ENCODE assay signal across 8 mouse cellular contexts in the genomic region with DNA sequence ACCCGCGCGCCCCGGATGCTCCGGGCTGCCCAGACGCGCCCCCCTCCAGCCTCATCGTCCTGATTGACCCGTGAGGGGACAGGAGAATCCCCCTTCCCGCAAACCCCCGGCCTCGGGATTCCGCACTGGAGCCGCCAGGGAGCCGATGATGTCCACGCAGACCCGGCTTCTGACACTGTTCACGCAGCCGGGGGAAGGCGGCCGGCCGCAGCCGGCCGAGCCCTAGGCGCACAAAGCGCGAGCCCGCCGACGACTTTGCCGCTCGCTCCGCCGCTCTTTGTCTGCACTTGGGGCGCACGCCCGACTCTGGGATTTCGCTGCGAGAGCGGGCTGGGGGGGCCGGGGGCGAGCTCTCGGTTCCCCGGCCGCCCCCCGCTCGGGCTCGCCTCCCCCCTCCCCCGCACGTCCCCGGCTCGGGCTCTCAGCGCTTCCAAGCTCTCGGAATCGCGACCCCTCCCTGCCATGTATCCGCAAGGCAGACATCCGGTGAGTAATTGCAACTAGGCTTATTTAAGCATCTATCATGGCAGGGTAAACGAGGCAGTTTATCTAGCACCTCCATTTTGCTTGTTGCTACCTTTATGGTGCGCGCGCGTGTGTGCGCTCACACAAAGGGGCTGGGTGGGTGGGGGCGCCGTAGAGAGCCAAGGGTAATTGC. TPM values are rescaled to one million over a fixed set of nuclear protein-coding genes. Genes with fewer than 3 reads are reported as not detected.
DNase-seq lines count a peak whose midpoint lies in the region; ATAC-seq lines count a peak whose summit lies in the region.

No protein-coding gene starts in this region.

- 0% methylated on average over 52 of the region's 66 CpGs for WGBS in kidney, embryonic 16.5 days
- 2% methylated on average over 33 of the region's 66 CpGs for WGBS in macrophage (ENCODE audit: missing documents)

- peak overlapping the region; percentile 95 for H3K4me3 ChIP-seq in kidney, embryonic 16.5 days (ENCODE audit: low read length)
- H3K4me3 ChIP-seq in macrophage (ENCODE audit: inconsistent target), result peak overlapping the region; percentile 60

- H3K9me3 ChIP-seq in kidney, embryonic 16.5 days (ENCODE audit: low read length), result no peaks in the 10 kb centered on the region

- ATAC-seq in kidney, embryonic 16.5 days (ENCODE audit: low FRiP score, low TSS enrichment), result no peak
- ATAC-seq in monocyte, adult 5-6 weeks (replicated peaks; ENCODE audit: insufficient number of reproducible peaks, low FRiP score, low TSS enrichment, poor library complexity, severe bottlenecking), result no peak

- peak overlapping the region; percentile 96 for H3K9ac ChIP-seq in kidney, embryonic 16.5 days (replicated peaks; ENCODE audit: low read length)

- peak overlapping the region; percentile 93 for H3K4me2 ChIP-seq in kidney, embryonic 16.5 days (replicated peaks; ENCODE audit: low read depth, low read length)

- H3K27ac ChIP-seq in kidney, embryonic 16.5 days (ENCODE audit: low read length), result peak overlapping the region; percentile 95
- peak overlapping the region; percentile 65 for H3K27ac ChIP-seq in macrophage

- no peaks in the 10 kb centered on the region for H3K27me3 ChIP-seq in kidney, embryonic 16.5 days (ENCODE audit: insufficient read depth, low read length)

- peaks cover 69% of the 10 kb centered on the region for H3K4me1 ChIP-seq in kidney, embryonic 16.5 days (ENCODE audit: insufficient read depth, low read length)

- peaks cover 45% of the 10 kb centered on the region for H3K79me2 ChIP-seq in macrophage (ENCODE audit: inconsistent target)

- peak; percentile 63 for DNase-seq in 3T3-L1 (ENCODE audit: low read depth, low spot score)
- DNase-seq in CD8-positive naive resting alpha-beta T cell, adult 2 months (ENCODE audit: low read depth in 2 of 2, low spot score in 2 of 2), result peak; percentile 25 to 33
- peak; percentile 63 for DNase-seq in cerebellum, adult 9-10 months
- peak; percentile 56 to 68 for DNase-seq in heart, adult 18-20 months
- peak; percentile 57 to 62 for DNase-seq in spleen, postnatal 10 days (ENCODE audit: low spot score in 2 of 2)

- peaks cover 8% of the 10 kb centered on the region; the same call in 1 of the 2 replicates for H3K36me3 ChIP-seq in kidney, embryonic 16.5 days (ENCODE audit: insufficient read depth, low read length)
- H3K36me3 ChIP-seq in macrophage (ENCODE audit: inconsistent target), result no peaks in the 10 kb centered on the region

RNA-seq across cellular contexts. Expression of gene Tle3, which starts 0.9 kb away (rescaled TPM):
- 10 to 100 TPM; 15.2 to 21.9 TPM for total RNA-seq in heart, adult 18-20 months (2021)
- 26.0 and 30.8 TPM in 2 replicates for polyA plus RNA-seq in kidney, embryonic 16.5 days (2015; fragmentation: Nextera tagmentation; extraction: Ambion mirVana)
- 100 to 1,000 TPM in 13 of 26 experiments, 10 to 100 TPM in 13; 45.3 to 345 (median 100) TPM for total RNA-seq in macrophage (2018; cell fraction: chromatin; rRNA removed)
- total RNA-seq in macrophage (2018; cell fraction: cytosol; rRNA removed), result 10 to 100 TPM; 27.7 to 77.5 (median 41.6) TPM
- total RNA-seq in macrophage (2018; cell fraction: nucleus; rRNA removed), result 100 to 1,000 TPM in 4 of 26 experiments, 10 to 100 TPM in 22; 59.9 to 295 (median 75.3) TPM
- polyA plus RNA-seq in macrophage (2018), result 31.3 to 59.0 TPM (median 39.4 TPM) in 3 replicates
- total RNA-seq in monocyte, adult 5-6 weeks (2017), result 96.0 to 177 TPM (median 119 TPM) in 3 replicates
